Mouse (Mus musculus): ENCODE results near the gene Coro2a.

GRCm38 (mm10) chr4:46493071-46493470 lies 108.9 kb downstream of the Coro2a start:
- TF ChIP-seq POLR2A (IDR thresholded peaks at IDR 0.05; ENCODE audit: insufficient read depth, low read depth, low read length) (no peak), CTCF (IDR thresholded peaks at IDR 0.05) (no peak), EP300 (IDR thresholded peaks at IDR 0.05; ENCODE audit: insufficient read depth, low read depth, low read length) (no peak)

Data from heart, adult 2 months (tissue).